Mouse (Mus musculus): Measurements from ENCODE around the gene 4930438A08Rik. TPM values are rescaled to one million over a fixed set of nuclear protein-coding genes. Genes with fewer than 3 reads are reported as not detected.

The 4930438A08Rik gene
- total and polyA plus RNA-seq, 3 experiments, result not detected

- no peak for DNase-seq
- Histone ChIP-seq H3K27ac (peak overlapping the region; percentile 93), H3K9ac (ENCODE audit: low read depth, low read length) (peak overlapping the region; percentile 92), H3K36me3 (ENCODE audit: control insufficient read depth, insufficient read depth, low read length) (peaks cover 8% of the 10 kb centered on the region; the same call in 1 of the 2 replicates), H3K4me1 (ENCODE audit: control insufficient read depth, insufficient read depth, low read length) (peaks cover 9% of the 10 kb centered on the region), H3K79me2 (replicated peaks; ENCODE audit: control insufficient read depth, insufficient read depth, low read length) (peaks cover 3% of the 10 kb centered on the region; the same call in 1 of the 2 replicates), H3K27me3 (ENCODE audit: control insufficient read depth, insufficient read depth, low read length) (no peaks in the 10 kb centered on the region), H3K4me3 (peak overlapping the region; percentile 75)
- TF ChIP-seq EP300 (IDR thresholded peaks at IDR 0.05; ENCODE audit: insufficient read depth, low read depth, low read length), result no peak
- no peak; the same call in 1 of the 2 replicates for TF ChIP-seq POLR2A (IDR thresholded peaks at IDR 0.05; ENCODE audit: insufficient read depth, low read depth, low read length)
- no peak for TF ChIP-seq CTCF (IDR thresholded peaks at IDR 0.05)
- WGBS, result under 1% methylated on average over 21 of the region's 21 CpGs
- intact Hi-C loops (cut with DNase I), result loop anchor here (1.0 to 10.0 kb wide), 2 partner anchors 28 to 525 kb away; partner anchors contain the start of gene Sap30l
These were observed 55.3 kb downstream of the 4930438A08Rik start for GRCm38 (mm10) chr11:58329906-58330275.

DNA sequence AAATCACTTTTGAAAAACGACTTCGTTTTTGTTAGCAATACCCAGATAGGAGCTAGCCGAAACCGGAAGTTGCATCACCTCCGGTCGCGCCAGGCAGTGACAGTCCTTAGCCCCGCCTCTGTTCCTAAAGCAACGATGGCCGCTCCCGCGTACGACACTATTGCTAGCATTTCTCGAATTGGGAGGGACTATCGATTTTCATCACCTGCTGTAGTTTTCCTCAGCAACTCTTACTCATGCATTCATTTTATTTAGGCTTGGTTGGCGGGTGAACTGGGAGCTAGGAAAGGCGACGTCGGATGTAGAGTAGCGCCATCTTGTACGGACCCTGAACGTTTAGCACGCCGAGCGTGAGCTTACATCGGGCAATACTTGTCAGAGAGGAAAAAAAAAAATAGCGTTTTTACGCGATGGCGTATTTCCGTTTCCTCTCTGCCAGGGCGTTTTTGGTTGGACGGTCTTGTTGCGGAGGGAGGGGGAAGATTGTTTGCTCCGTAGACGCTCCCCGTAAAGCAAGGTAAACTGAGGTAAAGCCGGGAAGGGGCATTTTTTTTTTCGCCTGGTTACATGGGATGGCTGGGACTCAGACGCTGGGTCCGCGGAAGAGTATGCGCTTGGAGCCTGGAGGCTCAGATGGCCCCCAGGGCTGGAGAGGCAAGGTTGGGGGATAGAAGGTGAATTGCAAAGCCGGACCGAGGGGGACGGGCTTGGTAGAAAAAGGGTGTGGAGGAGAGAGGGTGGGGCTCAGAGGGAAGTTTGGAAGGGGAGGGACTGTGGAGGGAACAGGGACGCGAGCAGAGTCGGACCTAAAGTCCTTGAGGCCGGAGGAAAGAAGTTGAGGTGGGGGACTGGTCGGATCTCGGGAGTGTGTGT is 55.9 kb downstream of the 4930438A08Rik start, which contains the start of the genes Zfp672 and Sh3bp5l:
Gene Zfp672, minus strand, starts transcription at position 64 of the 873 bp plus-strand sequence.
Gene Sh3bp5l, plus strand, starts transcription at position 449 of the 873 bp plus-strand sequence.
- intact Hi-C loops (cut with DNase I), result no loop called here
- H3K27ac ChIP-seq, result peak within 1 kb of the TSS; percentile 93
- peaks cover 9% of the 10 kb centered on the region for H3K4me1 ChIP-seq (ENCODE audit: control insufficient read depth, insufficient read depth, low read length)
- H3K4me3 ChIP-seq, result peak within 1 kb of the TSS; percentile 75
- TF ChIP-seq EP300 (IDR thresholded peaks at IDR 0.05; ENCODE audit: insufficient read depth, low read depth, low read length), result peak; percentile 64; the same call in 1 of the 2 replicates
- TF ChIP-seq POLR2A (IDR thresholded peaks at IDR 0.05; ENCODE audit: insufficient read depth, low read depth, low read length), result peak; percentile 83
- no peak for TF ChIP-seq CTCF (IDR thresholded peaks at IDR 0.05)
- H3K9ac ChIP-seq (ENCODE audit: low read depth, low read length), result peak within 1 kb of the TSS; percentile 92
- H3K36me3 ChIP-seq (ENCODE audit: control insufficient read depth, insufficient read depth, low read length), result peaks cover 8% of the 10 kb centered on the region; the same call in 1 of the 2 replicates
- under 1% methylated on average over 52 of the region's 52 CpGs for WGBS
- no peaks in the 10 kb centered on the region for H3K27me3 ChIP-seq (ENCODE audit: control insufficient read depth, insufficient read depth, low read length)
- peak; percentile 89 to 92 for DNase-seq
- peaks cover 3% of the 10 kb centered on the region; the same call in 1 of the 2 replicates for H3K79me2 ChIP-seq (replicated peaks; ENCODE audit: control insufficient read depth, insufficient read depth, low read length)

GRCm38 (mm10) chr11:58331149-58331495 is 56.5 kb downstream of the 4930438A08Rik start:
- no peak for DNase-seq
- no peak for TF ChIP-seq POLR2A (IDR thresholded peaks at IDR 0.05; ENCODE audit: insufficient read depth, low read depth, low read length)
- TF ChIP-seq CTCF (IDR thresholded peaks at IDR 0.05), result no peak
- TF ChIP-seq EP300 (IDR thresholded peaks at IDR 0.05; ENCODE audit: insufficient read depth, low read depth, low read length), result no peak
- Histone ChIP-seq H3K27ac (peak overlapping the region; percentile 93), H3K79me2 (replicated peaks; ENCODE audit: control insufficient read depth, insufficient read depth, low read length) (peaks cover 3% of the 10 kb centered on the region; the same call in 1 of the 2 replicates), H3K4me3 (peak overlapping the region; percentile 75), H3K4me1 (ENCODE audit: control insufficient read depth, insufficient read depth, low read length) (peaks cover 9% of the 10 kb centered on the region), H3K27me3 (ENCODE audit: control insufficient read depth, insufficient read depth, low read length) (no peaks in the 10 kb centered on the region), H3K36me3 (ENCODE audit: control insufficient read depth, insufficient read depth, low read length) (peaks cover 8% of the 10 kb centered on the region; the same call in 1 of the 2 replicates), H3K9ac (ENCODE audit: low read depth, low read length) (peak overlapping the region; percentile 75)
- 12% methylated on average over 10 of the region's 10 CpGs for WGBS
- intact Hi-C loops (cut with DNase I), result no loop called here

- no peak for TF ChIP-seq EP300 (IDR thresholded peaks at IDR 0.05; ENCODE audit: insufficient read depth, low read depth, low read length)
- no peak for TF ChIP-seq POLR2A (IDR thresholded peaks at IDR 0.05; ENCODE audit: insufficient read depth, low read depth, low read length)
- no peak for TF ChIP-seq CTCF (IDR thresholded peaks at IDR 0.05)
- intact Hi-C loops (cut with DNase I), result no loop called here
- Histone ChIP-seq H3K9ac (ENCODE audit: low read depth, low read length) (no peak overlapping the region), H3K36me3 (ENCODE audit: control insufficient read depth, insufficient read depth, low read length) (peaks cover 8% of the 10 kb centered on the region; the same call in 1 of the 2 replicates), H3K79me2 (replicated peaks; ENCODE audit: control insufficient read depth, insufficient read depth, low read length) (peaks cover 3% of the 10 kb centered on the region; the same call in 1 of the 2 replicates), H3K27me3 (ENCODE audit: control insufficient read depth, insufficient read depth, low read length) (no peaks in the 10 kb centered on the region; the same call in 1 of the 2 replicates), H3K4me3 (peak overlapping the region; percentile 75; the same call in 1 of the 2 replicates), H3K4me1 (ENCODE audit: control insufficient read depth, insufficient read depth, low read length) (peaks cover 9% of the 10 kb centered on the region), H3K27ac (no peak overlapping the region; the same call in 1 of the 2 replicates)
- DNase-seq, result no peak
- 77% methylated on average over 6 of the region's 6 CpGs for WGBS
These were observed 56.9 kb downstream of the 4930438A08Rik start for GRCm38 (mm10) chr11:58331546-58331945.

DNA sequence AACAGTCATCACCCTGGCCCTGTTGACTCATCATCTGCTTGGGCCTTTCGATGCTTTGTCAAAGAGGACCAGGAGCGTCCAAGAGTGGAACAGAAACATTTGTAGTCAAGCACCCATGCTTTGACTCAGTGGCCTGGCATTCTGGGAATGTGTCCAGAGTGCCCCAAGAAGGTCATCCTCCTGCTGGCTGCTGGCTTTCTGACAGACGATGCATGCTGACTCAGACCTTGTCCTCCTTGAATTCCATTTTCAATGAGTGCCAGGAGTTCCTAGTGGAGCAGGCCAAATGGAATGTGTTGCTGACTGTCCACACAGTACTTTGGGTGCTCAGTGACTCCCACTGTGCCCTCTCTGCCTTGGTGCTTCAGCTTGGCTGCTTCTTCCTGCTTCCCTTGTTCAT is 60.1 kb downstream of the 4930438A08Rik start:
- H3K4me3 ChIP-seq, result no peak overlapping the region
- 39% methylated on average over 3 of the region's 3 CpGs for WGBS
- TF ChIP-seq POLR2A (IDR thresholded peaks at IDR 0.05; ENCODE audit: insufficient read depth, low read depth, low read length) (no peak), EP300 (IDR thresholded peaks at IDR 0.05; ENCODE audit: insufficient read depth, low read depth, low read length) (0 out of 2 replicates have a peak, but pooled peaks have one; percentile 37), CTCF (IDR thresholded peaks at IDR 0.05) (no peak)
- no peak overlapping the region; the same call in 1 of the 2 replicates for H3K27ac ChIP-seq
- DNase-seq, result peak; percentile 48 to 74
- peaks cover 6% of the 10 kb centered on the region for H3K4me1 ChIP-seq (ENCODE audit: control insufficient read depth, insufficient read depth, low read length)
- intact Hi-C loops (cut with DNase I), result no loop called here
- peaks cover 1% of the 10 kb centered on the region; the same call in 1 of the 2 replicates for H3K79me2 ChIP-seq (replicated peaks; ENCODE audit: control insufficient read depth, insufficient read depth, low read length)
- H3K27me3 ChIP-seq (ENCODE audit: control insufficient read depth, insufficient read depth, low read length), result no peaks in the 10 kb centered on the region; the same call in 1 of the 2 replicates
- no peak overlapping the region for H3K9ac ChIP-seq (ENCODE audit: low read depth, low read length)
- peaks cover 4% of the 10 kb centered on the region; the same call in 1 of the 2 replicates for H3K36me3 ChIP-seq (ENCODE audit: control insufficient read depth, insufficient read depth, low read length)

Other genes with a start within 250 kb of the 4930438A08Rik start
- gene Gm12248, start 181.7 kb upstream of the 4930438A08Rik start, total RNA-seq (2021), result not detected
- gene Gm12248, start 181.7 kb upstream of the 4930438A08Rik start, polyA plus RNA-seq (2012; rRNA removed), result 0.44 TPM in 1 of 2 replicates, not detected in the other
- gene Cnot8, start 170.6 kb upstream of the 4930438A08Rik start, total RNA-seq (2021), result 10 to 100 TPM; 35.5 to 36.4 TPM
- gene Cnot8, start 170.6 kb upstream of the 4930438A08Rik start, polyA plus RNA-seq (2012; rRNA removed), result 43.0 and 76.2 TPM in 2 replicates
- 1 to 10 TPM; 9.1 to 9.3 TPM for gene Gemin5, start 106.3 kb upstream of the 4930438A08Rik start, total RNA-seq (2021)
- 3.2 and 4.7 TPM in 2 replicates for gene Gemin5, start 106.3 kb upstream of the 4930438A08Rik start, polyA plus RNA-seq (2012; rRNA removed)
- 10 to 100 TPM; 50.7 to 53.9 TPM for gene Mrpl22, start 103.1 kb upstream of the 4930438A08Rik start, total RNA-seq (2021)
- 48.4 and 48.6 TPM in 2 replicates for gene Mrpl22, start 103.1 kb upstream of the 4930438A08Rik start, polyA plus RNA-seq (2012; rRNA removed)
- gene Igtp, start 75.2 kb upstream of the 4930438A08Rik start, total RNA-seq (2021), result 10 to 100 TPM in 1 of 2 experiments, 1 to 10 TPM in 1; 9.3 to 12.4 TPM
- gene Igtp, start 75.2 kb upstream of the 4930438A08Rik start, polyA plus RNA-seq (2012; rRNA removed), result 14.1 and 16.4 TPM in 2 replicates
- gene Irgm2, start 75.2 kb upstream of the 4930438A08Rik start, total RNA-seq (2021), result 10 to 100 TPM; 10.6 to 16.4 TPM
- gene Irgm2, start 75.2 kb upstream of the 4930438A08Rik start, polyA plus RNA-seq (2012; rRNA removed), result 11.9 and 18.3 TPM in 2 replicates
- 1 to 10 TPM; 3.1 to 4.4 TPM for gene Zfp692, start 32.3 kb downstream of the 4930438A08Rik start, total RNA-seq (2021)
- 9.8 and 11.3 TPM in 2 replicates for gene Zfp692, start 32.3 kb downstream of the 4930438A08Rik start, polyA plus RNA-seq (2012; rRNA removed)
- 10 to 100 TPM; 41.9 to 48.7 TPM for gene Zfp672, start 55.5 kb downstream of the 4930438A08Rik start, total RNA-seq (2021)
- 33.8 and 38.4 TPM in 2 replicates for gene Zfp672, start 55.5 kb downstream of the 4930438A08Rik start, polyA plus RNA-seq (2012; rRNA removed)
- gene Sh3bp5l, start 55.9 kb downstream of the 4930438A08Rik start, total RNA-seq (2021), result 10 to 100 TPM; 28.4 to 33.9 TPM
- 22.8 and 30.4 TPM in 2 replicates for gene Sh3bp5l, start 55.9 kb downstream of the 4930438A08Rik start, polyA plus RNA-seq (2012; rRNA removed)
- gene Lypd8, start 104.2 kb downstream of the 4930438A08Rik start, total RNA-seq (2021), result not detected
- 0.56 and 0.62 TPM in 2 replicates for gene Lypd8, start 104.2 kb downstream of the 4930438A08Rik start, polyA plus RNA-seq (2012; rRNA removed)
- gene 1810065E05Rik, start 146.3 kb downstream of the 4930438A08Rik start, total RNA-seq (2021), result not detected
- not detected in 2 replicates for gene 1810065E05Rik, start 146.3 kb downstream of the 4930438A08Rik start, polyA plus RNA-seq (2012; rRNA removed)
- gene Gm12253, start 157.8 kb downstream of the 4930438A08Rik start, total RNA-seq (2021), result not detected
- gene Gm12253, start 157.8 kb downstream of the 4930438A08Rik start, polyA plus RNA-seq (2012; rRNA removed), result not detected in 2 replicates
- not detected for gene Lypd9, start 178.1 kb downstream of the 4930438A08Rik start, total RNA-seq (2021)
- not detected in 2 replicates for gene Lypd9, start 178.1 kb downstream of the 4930438A08Rik start, polyA plus RNA-seq (2012; rRNA removed)
- not detected for gene Olfr30, start 187.5 kb downstream of the 4930438A08Rik start, total RNA-seq (2021)
- gene Olfr30, start 187.5 kb downstream of the 4930438A08Rik start, polyA plus RNA-seq (2012; rRNA removed), result not detected in 2 replicates
- not detected for gene Olfr332, start 217.8 kb downstream of the 4930438A08Rik start, total RNA-seq (2021)
- gene Olfr332, start 217.8 kb downstream of the 4930438A08Rik start, polyA plus RNA-seq (2012; rRNA removed), result not detected in 2 replicates
- gene Olfr331, start 227.8 kb downstream of the 4930438A08Rik start, total RNA-seq (2021), result not detected
- not detected in 2 replicates for gene Olfr331, start 227.8 kb downstream of the 4930438A08Rik start, polyA plus RNA-seq (2012; rRNA removed)